Mouse (Mus musculus) mouse trophoblast stem cell (cell line): ENCODE data around the gene Tcf7l2.

ENCODE experiments used
- in situ Hi-C, 2 experiments: fragments of 300-500 bp; cut with MseI, MboI; formaldehyde crosslinking; loops; 2 replicates in 1 of 2; 3 replicates in 1 of 2; pipeline ENCODE4 v1.15.1; 2025

The Tcf7l2 gene

GRCm38 (mm10) chr19:55794194-55794945, 52.8 kb downstream of the Tcf7l2 start:
- in situ Hi-C loops = no loop called here

- in situ Hi-C loops = no loop called here
These were observed 53.3 kb downstream of the Tcf7l2 start for GRCm38 (mm10) chr19:55794946-55795340.

- in situ Hi-C loops = no loop called here
These were observed 53.7 kb downstream of the Tcf7l2 start for GRCm38 (mm10) chr19:55795349-55795748.

GRCm38 (mm10) chr19:55797834-55798233, 56.2 kb downstream of the Tcf7l2 start:
- in situ Hi-C loops = no loop called here

GRCm38 (mm10) chr19:55799411-55799810, 57.8 kb downstream of the Tcf7l2 start:
- in situ Hi-C loops = no loop called here

GRCm38 (mm10) chr19:55800059-55800458, 58.4 kb downstream of the Tcf7l2 start:
- in situ Hi-C loops = no loop called here

- in situ Hi-C loops = no loop called here
These were observed 61.5 kb downstream of the Tcf7l2 start for GRCm38 (mm10) chr19:55803121-55803520.

GRCm38 (mm10) chr19:55803797-55804196, 62.2 kb downstream of the Tcf7l2 start:
- in situ Hi-C loops = no loop called here

GRCm38 (mm10) chr19:55804795-55805194, 63.2 kb downstream of the Tcf7l2 start:
- in situ Hi-C loops = no loop called here

GRCm38 (mm10) chr19:55806434-55807193, 65.0 kb downstream of the Tcf7l2 start:
- in situ Hi-C loops = no loop called here

GRCm38 (mm10) chr19:55807194-55808053, 65.8 kb downstream of the Tcf7l2 start:
- in situ Hi-C loops = no loop called here

GRCm38 (mm10) chr19:55808304-55808703, 66.7 kb downstream of the Tcf7l2 start:
- in situ Hi-C loops = no loop called here

GRCm38 (mm10) chr19:55809539-55809938, 67.9 kb downstream of the Tcf7l2 start:
- in situ Hi-C loops = no loop called here

- in situ Hi-C loops = no loop called here
These were observed 70.6 kb downstream of the Tcf7l2 start for GRCm38 (mm10) chr19:55812236-55812635.

- in situ Hi-C loops = no loop called here
These were observed 73.6 kb downstream of the Tcf7l2 start for GRCm38 (mm10) chr19:55815010-55815790.

GRCm38 (mm10) chr19:55816974-55817373, 75.4 kb downstream of the Tcf7l2 start:
- in situ Hi-C loops = no loop called here

- in situ Hi-C loops = no loop called here
These were observed 78.6 kb downstream of the Tcf7l2 start for GRCm38 (mm10) chr19:55820202-55820601.

- in situ Hi-C loops = no loop called here
These were observed 83.6 kb downstream of the Tcf7l2 start for GRCm38 (mm10) chr19:55825001-55825827.

- in situ Hi-C loops = no loop called here
These were observed 84.4 kb downstream of the Tcf7l2 start for GRCm38 (mm10) chr19:55825951-55826507.
